Mouse (Mus musculus) gastrocnemius, postnatal 36 days (tissue): ENCODE results near the gene Mink1. TPM values are rescaled to one million over a fixed set of nuclear protein-coding genes. Genes with fewer than 3 reads are reported as not detected.
"Not testable (repeated sequence)": the region's sequence is repeated elsewhere in the genome, so short reads cannot be mapped to it uniquely, and the experiment has no call there.

Source experiments
- DNase-seq, 2 experiments: peaks; one replicate each; pipeline ENCODE4 v3.0.0; 2022
- intact Hi-C: fragments of 180-260 bp; cut with DNase I; formaldehyde crosslinking; loops from one replicate; pipeline ENCODE4 v1.15.1; 2025
- long read RNA-seq, 2 experiments: library from polyadenylated mRNA; stranded (forward); transcript quantifications; one replicate each; pipeline ENCODE4 v2.0.0; 2021
- total RNA-seq, 2 experiments: library from RNA; stranded (reverse); gene quantifications; 2 replicates each; pipeline ENCODE4 v1.2.3; 2021

Mink1 gene
- total RNA-seq, result 10 to 100 TPM; 28.0 to 31.1 TPM
- long read RNA-seq, experiment 1, partial matches to known transcripts, result 2 of 11 reads
- long read RNA-seq, experiment 1, other reads (novel, unspliced or antisense), result 9 of 11 reads
- long read RNA-seq, experiment 2, partial matches to known transcripts, result 2 of 9 reads
- long read RNA-seq, experiment 2, other reads (novel, unspliced or antisense), result 6 of 9 reads

GRCm38 (mm10) chr11:70562287-70562994 lies at the start of gene Mink1:
Gene Mink1 (plus strand): TSS chr11:70562881.
- intact Hi-C loops, result no loop called here
- peak; percentile 79 to 85 for DNase-seq

DNA sequence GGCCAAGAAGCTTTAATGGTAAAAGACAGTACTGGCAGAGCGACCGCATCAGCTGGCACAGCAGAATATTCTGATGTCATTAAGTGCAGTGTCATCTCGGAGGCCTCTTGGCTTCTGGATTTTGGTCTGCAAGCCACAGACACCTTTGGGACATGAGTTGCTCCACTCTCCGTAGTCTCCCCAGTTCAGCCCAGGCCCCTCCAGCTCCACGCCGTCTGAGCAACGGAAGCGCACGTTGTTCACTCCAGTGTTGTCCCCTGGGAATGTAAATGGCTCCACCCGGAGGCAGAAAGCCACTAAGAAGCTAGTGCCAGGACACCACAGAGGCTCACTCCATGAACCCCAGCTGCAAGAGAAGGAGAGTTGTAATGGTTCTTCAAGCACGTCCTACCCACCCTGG lies 49.2 kb upstream of the Mink1 start:
- DNase-seq, result peak; percentile 29 to 57

GRCm38 (mm10) chr11:70514288-70514687 lies 48.4 kb upstream of the Mink1 start, which contains the start of gene Vmo1:
Gene Vmo1 (minus strand): TSS chr11:70514616.
- intact Hi-C loops, result no loop called here
- DNase-seq, result no peak

More for the DNA sequence above, 49.2 kb upstream of the Mink1 start:
- intact Hi-C loops, result no loop called here

DNA sequence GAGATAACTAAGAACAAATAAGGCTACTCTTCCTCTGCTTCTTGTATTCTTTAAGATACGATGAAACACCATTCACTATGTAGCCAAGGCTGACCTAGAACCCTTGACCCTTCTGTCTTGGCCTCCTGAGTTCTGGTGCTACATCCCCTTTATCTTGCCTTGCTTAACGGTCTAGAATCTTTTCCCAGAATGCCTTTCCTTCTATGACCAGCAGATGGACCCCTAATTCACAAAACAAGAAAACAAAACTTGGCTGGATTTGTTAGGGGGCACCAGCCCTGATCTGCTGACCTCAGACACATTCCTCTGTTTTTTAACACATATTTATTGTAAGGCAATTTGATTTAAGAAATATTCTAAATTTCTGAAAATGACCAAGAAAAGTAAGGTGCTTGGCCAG lies 46.3 kb upstream of the Mink1 start:
- DNase-seq, result no peak
- intact Hi-C loops, result loop anchor here (5.0 kb wide), 1 partner anchor 241 kb away; no protein-coding TSS in a partner anchor

- intact Hi-C loops, result loop anchor here (2.0 to 5.0 kb wide), 2 partner anchors 86 to 239 kb away; no protein-coding TSS in a partner anchor
Observed at GRCm38 (mm10) chr11:70518436-70518835, 44.2 kb upstream of the Mink1 start.

GRCm38 (mm10) chr11:70518923-70519322 lies 43.8 kb upstream of the Mink1 start, which contains the start of gene Gltpd2:
Gene Gltpd2 (plus strand): TSS chr11:70519196.
- intact Hi-C loops, result loop anchor here (2.0 to 5.0 kb wide), 2 partner anchors 86 to 238 kb away; no protein-coding TSS in a partner anchor
- DNase-seq, result no peak

More at GRCm38 (mm10) chr11:70518436-70518835, 44.2 kb upstream of the Mink1 start:
- no peak for DNase-seq

DNA sequence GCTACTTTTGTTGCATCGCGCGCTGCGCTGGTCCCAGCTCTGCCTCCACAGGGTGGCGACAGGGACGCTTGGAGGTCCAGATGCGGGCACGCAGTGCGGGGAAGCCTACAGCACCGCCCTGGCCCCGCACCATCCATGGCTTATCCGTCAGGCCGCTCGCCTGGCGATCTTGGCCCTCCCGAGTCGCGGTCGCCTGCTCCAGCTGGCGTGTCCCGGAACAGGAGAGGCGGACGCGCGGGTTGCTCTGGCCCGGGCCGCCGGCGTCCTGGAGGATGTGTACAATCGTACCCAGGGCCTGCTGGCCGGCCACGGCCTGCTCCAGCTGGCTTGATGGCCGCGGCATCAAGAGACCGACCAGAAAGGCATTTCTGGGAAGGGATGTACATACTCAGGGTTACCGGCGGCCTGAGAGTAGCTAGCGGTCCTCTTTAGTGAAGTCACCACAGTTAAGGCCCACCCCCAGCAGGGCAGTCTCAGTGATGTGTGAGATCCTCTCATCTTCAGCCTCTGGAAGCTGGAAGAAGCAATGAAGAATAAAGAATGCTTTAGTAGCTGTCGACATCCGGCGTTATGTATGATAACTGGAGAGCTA lies 42.4 kb upstream of the Mink1 start:
- peak; percentile 34 to 64 for DNase-seq

GRCm38 (mm10) chr11:70523306-70523989 lies 39.2 kb upstream of the Mink1 start:
- intact Hi-C loops, DNase-seq: not testable (repeated sequence)

More for the DNA sequence above, 42.4 kb upstream of the Mink1 start:
- intact Hi-C loops, result no loop called here

GRCm38 (mm10) chr11:70524782-70525181 lies 37.9 kb upstream of the Mink1 start:
- intact Hi-C loops, result no loop called here
- DNase-seq, result no peak

DNA sequence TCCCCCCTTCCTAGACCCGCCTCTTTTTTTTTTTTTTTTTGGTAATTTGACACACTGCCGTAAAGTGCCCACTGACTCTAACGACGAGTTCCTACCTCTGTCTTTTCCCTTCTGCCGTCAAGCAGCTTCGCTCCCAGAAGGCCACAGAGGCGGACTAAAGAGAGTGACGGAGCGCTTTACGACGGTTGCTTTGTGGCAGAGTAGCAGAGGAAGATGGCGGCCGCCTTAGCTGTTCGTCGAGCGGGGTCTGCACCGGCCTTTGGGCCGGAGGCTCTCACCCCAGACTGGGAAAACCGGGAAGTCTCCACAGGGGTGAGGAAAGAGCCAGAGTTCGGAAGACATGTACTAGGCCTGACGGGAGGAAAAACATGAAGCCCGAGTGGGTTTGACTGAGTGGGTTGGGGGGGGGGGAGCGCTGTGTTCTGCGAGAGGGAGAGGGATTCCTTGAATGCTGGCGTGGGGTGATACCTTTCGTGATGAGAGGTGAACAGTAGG lies 37.5 kb upstream of the Mink1 start, which contains the start of gene Psmb6:
TSS of gene Psmb6 (plus strand) at position 184 of the 495 bp plus-strand sequence.
- intact Hi-C loops, result no loop called here
- peak; percentile 77 to 83 for DNase-seq

- intact Hi-C loops, result no loop called here
- no peak for DNase-seq
Observed at GRCm38 (mm10) chr11:70525726-70526125, 37.0 kb upstream of the Mink1 start.

GRCm38 (mm10) chr11:70526211-70526610 lies 36.5 kb upstream of the Mink1 start:
- DNase-seq, result no peak
- intact Hi-C loops, result no loop called here

DNA sequence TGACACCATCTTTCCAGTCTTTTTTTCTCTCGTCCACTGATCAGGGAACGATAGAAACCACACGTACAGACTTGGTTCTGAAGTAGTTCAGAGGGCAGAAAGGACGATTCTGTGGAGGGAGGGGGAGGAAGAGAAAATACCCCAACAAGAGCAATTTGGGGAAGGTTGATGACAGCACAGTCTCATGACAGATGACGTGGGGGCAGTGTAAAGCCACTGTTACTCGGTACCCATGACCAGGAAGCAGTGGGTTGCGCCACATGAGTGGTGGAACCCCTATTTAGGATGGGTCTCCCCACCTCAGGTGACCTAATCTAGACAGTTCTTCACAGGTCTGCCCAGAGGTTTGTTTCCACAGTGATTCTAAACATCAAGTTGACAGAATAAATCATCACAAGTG lies 34.1 kb upstream of the Mink1 start:
- intact Hi-C loops, result no loop called here
- DNase-seq, result no peak

DNA sequence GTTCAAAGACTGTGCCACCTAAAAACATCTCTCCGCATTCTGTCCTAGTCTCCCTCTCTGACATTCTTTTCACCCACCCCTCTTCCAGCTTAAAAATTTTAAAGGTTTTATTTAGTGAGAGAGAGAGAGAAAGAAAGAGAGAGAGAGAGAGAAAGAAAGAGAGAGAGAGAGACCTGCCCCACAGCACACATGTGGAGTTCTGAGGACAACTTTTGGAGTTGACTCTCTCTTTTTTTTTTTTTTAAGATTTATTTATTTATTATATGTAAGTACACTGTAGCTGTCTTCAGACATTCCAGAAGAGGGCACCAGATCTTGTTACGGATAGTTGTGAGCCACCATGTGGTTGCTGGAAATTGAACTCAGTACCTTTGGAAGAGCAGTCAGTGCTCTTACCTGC lies 31.6 kb upstream of the Mink1 start:
- intact Hi-C loops, DNase-seq: not testable (repeated sequence)

- intact Hi-C loops, result no loop called here
- DNase-seq, result no peak
Observed at GRCm38 (mm10) chr11:70532839-70533238, 29.8 kb upstream of the Mink1 start, which contains the start of gene Gm40193. Gene Gm40193 (minus strand): TSS chr11:70532939.

- DNase-seq, result no peak
- intact Hi-C loops, result loop anchor here (5.0 kb wide), 1 partner anchor 68 kb away; no protein-coding TSS in a partner anchor
Observed at GRCm38 (mm10) chr11:70539423-70539822, 23.3 kb upstream of the Mink1 start.

- intact Hi-C loops, result loop anchor here (5.0 kb wide), 1 partner anchor 67 kb away; no protein-coding TSS in a partner anchor
- peak; percentile 82 to 84 for DNase-seq
Observed at GRCm38 (mm10) chr11:70539877-70540587, 22.6 kb upstream of the Mink1 start, which contains the start of gene Pld2. Gene Pld2 (plus strand): TSS chr11:70540064.

DNA sequence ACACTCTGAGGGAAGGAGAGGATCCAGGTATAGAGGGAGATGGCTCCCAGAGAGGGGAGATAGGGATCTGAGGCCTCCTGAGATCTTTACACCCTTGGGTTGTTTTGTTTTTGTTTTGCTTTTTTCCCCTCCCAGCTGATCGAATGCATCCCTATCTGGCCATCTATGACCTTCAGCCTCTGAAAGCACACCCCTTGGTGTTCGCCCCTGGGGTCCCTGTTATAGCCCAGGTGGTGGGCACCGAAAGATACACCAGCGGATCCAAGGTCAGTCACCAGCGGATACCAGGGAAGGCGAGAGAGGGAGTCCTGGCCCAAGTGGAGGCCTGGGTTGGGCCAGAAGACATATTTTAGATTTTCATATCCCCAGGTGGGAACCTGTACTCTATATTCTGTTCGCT lies 21.8 kb upstream of the Mink1 start:
- DNase-seq, result no peak
- intact Hi-C loops, result no loop called here

- no peak for DNase-seq
- intact Hi-C loops, result no loop called here
Observed at GRCm38 (mm10) chr11:70541415-70541814, 21.3 kb upstream of the Mink1 start.
